Mouse (Mus musculus) megakaryocyte progenitor cell, adult 5-6 weeks (primary cell): ENCODE results near the gene Tjp3. TPM values are rescaled to one million over a fixed set of nuclear protein-coding genes. Genes with fewer than 3 reads are reported as not detected.

Experiments
- ATAC-seq: replicated peaks from 2 replicates; pipeline ENCODE4 v1.8.0; 2016; ENCODE audit warnings: mild to moderate bottlenecking, moderate TSS enrichment, inconsistent platforms; ENCODE audit not compliant: poor library complexity
- total RNA-seq, 2 experiments: library from RNA; stranded (forward) in 1 of 2; stranded (reverse) in 1 of 2; fragments of 157-497, 149-512 nt in 1 of 2; fragments of 200-1000 nt in 1 of 2; gene quantifications; 2 replicates each; pipeline versions ENCODE4 v1.2.3 to v1.2.4; 2015 to 2017

The Tjp3 gene
- total RNA-seq, 2 experiments from 2014 or later, result 2.3 to 5.2 TPM

GRCm38 (mm10) chr10:81319741-81320549 lies 28.6 kb upstream of the Tjp3 start:
- peak; percentile 69 for ATAC-seq

- ATAC-seq, result no peak
Observed at GRCm38 (mm10) chr10:81319330-81319699, 27.9 kb upstream of the Tjp3 start.

GRCm38 (mm10) chr10:81318589-81319329 lies 27.4 kb upstream of the Tjp3 start:
- ATAC-seq, result no peak

GRCm38 (mm10) chr10:81317273-81317672 lies 25.9 kb upstream of the Tjp3 start:
- ATAC-seq, result peak; percentile 16

GRCm38 (mm10) chr10:81316338-81317060 lies 25.1 kb upstream of the Tjp3 start:
- ATAC-seq, result no peak

GRCm38 (mm10) chr10:81315587-81315986 lies 24.2 kb upstream of the Tjp3 start:
- ATAC-seq, result no peak

- no peak for ATAC-seq
Observed at GRCm38 (mm10) chr10:81314201-81314600, 22.8 kb upstream of the Tjp3 start.

- no peak for ATAC-seq
Observed at GRCm38 (mm10) chr10:81313581-81313980, 22.2 kb upstream of the Tjp3 start.

- no peak for ATAC-seq
Observed at GRCm38 (mm10) chr10:81309571-81309970, 18.2 kb upstream of the Tjp3 start.

GRCm38 (mm10) chr10:81306837-81307682 lies 15.7 kb upstream of the Tjp3 start:
- no peak for ATAC-seq

GRCm38 (mm10) chr10:81306173-81306668 lies 14.8 kb upstream of the Tjp3 start:
- ATAC-seq, result no peak

- ATAC-seq, result no peak
Observed at GRCm38 (mm10) chr10:81305663-81306062, 14.3 kb upstream of the Tjp3 start.

GRCm38 (mm10) chr10:81304597-81305238 lies 13.3 kb upstream of the Tjp3 start:
- peak; percentile 84 for ATAC-seq

GRCm38 (mm10) chr10:81303761-81304160 lies 12.4 kb upstream of the Tjp3 start:
- ATAC-seq, result 0 out of 2 replicates have a peak, but pooled peaks have one; percentile 24

GRCm38 (mm10) chr10:81303258-81303657 lies 11.9 kb upstream of the Tjp3 start:
- ATAC-seq, result peak; percentile 30

- ATAC-seq, result no peak
Observed at GRCm38 (mm10) chr10:81302781-81303218, 11.4 kb upstream of the Tjp3 start.

GRCm38 (mm10) chr10:81302288-81302687 lies 10.9 kb upstream of the Tjp3 start:
- no peak for ATAC-seq

GRCm38 (mm10) chr10:81301321-81301720 lies 9.9 kb upstream of the Tjp3 start:
- ATAC-seq, result no peak

- ATAC-seq, result no peak
Observed at GRCm38 (mm10) chr10:81300352-81300907, 9.0 kb upstream of the Tjp3 start.
